Mouse (Mus musculus) small intestine, adult 2 months (tissue): ENCODE measurements around the gene Ndufaf3.

ENCODE experiments used
- CTCF ChIP-seq: fragments of 200-500 bp; IDR thresholded peaks from 2 replicates; pipeline ENCODE4 v1.5.1; 2012; ENCODE audit warnings: low read depth, mild to moderate bottlenecking, control low read depth, inconsistent platforms, low read length, moderate library complexity, mixed read lengths; ENCODE audit not compliant: insufficient replicate concordance, insufficient read length; ENCODE audit errors: extremely low read depth
- POLR2A ChIP-seq: fragments of 200-500 bp; IDR thresholded peaks from 2 replicates; pipeline ENCODE4 v1.6.1; 2012; ENCODE audit warnings: low read depth, mild to moderate bottlenecking, control low read depth, inconsistent platforms, low read length, moderate library complexity

DNA sequence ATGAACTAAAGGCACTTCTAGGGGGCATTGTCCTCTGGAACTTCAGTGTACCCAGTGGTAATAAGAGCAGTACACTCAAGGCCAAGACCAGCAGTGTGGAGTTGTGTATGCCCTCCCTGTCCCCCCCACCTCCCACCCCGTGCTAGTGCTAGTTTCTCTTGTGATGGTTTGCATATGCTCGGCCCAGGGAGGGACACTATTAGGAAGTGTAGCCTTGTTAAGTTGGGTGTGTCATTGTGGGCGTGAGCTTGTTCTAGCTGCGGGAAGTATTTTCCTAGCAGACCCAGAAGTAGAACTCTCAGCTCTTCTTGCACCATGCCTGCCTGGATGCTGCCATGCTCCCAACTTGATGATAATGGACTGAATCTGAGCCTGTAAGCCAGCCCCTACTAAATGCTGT lies 34.8 kb upstream of the Ndufaf3 start:
- TF ChIP-seq CTCF (no peak), POLR2A (no peak)
